Mouse (Mus musculus): ENCODE measurements around the gene Sp6. TPM values are rescaled to one million over a fixed set of nuclear protein-coding genes. Genes with fewer than 3 reads are reported as not detected.

Sp6 gene
- polyA plus RNA-seq, 1 experiment from 2014 or later = 0.04 TPM

GRCm38 (mm10) chr11:97021873-97022484 is 8.8 kb downstream of the Sp6 start:
- ATAC-seq = peak; percentile 72
- WGBS = under 1% methylated on average over 50 of the region's 50 CpGs
- Histone ChIP-seq H3K9ac (ENCODE audit: low read depth, low read length) (peak overlapping the region; percentile 65; the same call in 1 of the 2 replicates), H3K4me2 (replicated peaks; ENCODE audit: low read depth) (peak overlapping the region; percentile 95), H3K27ac (ENCODE audit: low read depth, low read length) (no peak overlapping the region), H3K27me3 (replicated peaks; ENCODE audit: control insufficient read depth, insufficient read depth, low read length) (peaks cover 69% of the 10 kb centered on the region), H3K9me3 (ENCODE audit: control insufficient read depth) (no peaks in the 10 kb centered on the region), H3K36me3 (ENCODE audit: control insufficient read depth, insufficient read depth) (no peaks in the 10 kb centered on the region; the same call in 1 of the 2 replicates), H3K4me3 (ENCODE audit: low read depth, low read length) (peak overlapping the region; percentile 52), H3K4me1 (replicated peaks; ENCODE audit: control insufficient read depth, insufficient read depth, low read length) (peaks cover 23% of the 10 kb centered on the region; the same call in 1 of the 2 replicates)
- TF ChIP-seq CTCF (IDR thresholded peaks at IDR 0.05; ENCODE audit: low read depth) = peak; percentile 75

- H3K27me3 ChIP-seq (replicated peaks; ENCODE audit: control insufficient read depth, insufficient read depth, low read length) = peaks cover 43% of the 10 kb centered on the region
- peaks cover 14% of the 10 kb centered on the region; the same call in 1 of the 2 replicates for H3K4me1 ChIP-seq (replicated peaks; ENCODE audit: control insufficient read depth, insufficient read depth, low read length)
- no peaks in the 10 kb centered on the region; the same call in 1 of the 2 replicates for H3K36me3 ChIP-seq (ENCODE audit: control insufficient read depth, insufficient read depth)
- ATAC-seq = no peak
- 56% methylated on average over 10 of the region's 10 CpGs for WGBS
- no peak overlapping the region for H3K4me2 ChIP-seq (replicated peaks; ENCODE audit: low read depth)
- H3K27ac ChIP-seq (ENCODE audit: low read depth, low read length) = no peak overlapping the region
- H3K9ac ChIP-seq (ENCODE audit: low read depth, low read length) = no peak overlapping the region
- no peaks in the 10 kb centered on the region for H3K9me3 ChIP-seq (ENCODE audit: control insufficient read depth)
- TF ChIP-seq CTCF (IDR thresholded peaks at IDR 0.05; ENCODE audit: low read depth) = no peak
- H3K4me3 ChIP-seq (ENCODE audit: low read depth, low read length) = no peak overlapping the region
Observed at GRCm38 (mm10) chr11:97024977-97025376, 11.8 kb downstream of the Sp6 start.

DNA sequence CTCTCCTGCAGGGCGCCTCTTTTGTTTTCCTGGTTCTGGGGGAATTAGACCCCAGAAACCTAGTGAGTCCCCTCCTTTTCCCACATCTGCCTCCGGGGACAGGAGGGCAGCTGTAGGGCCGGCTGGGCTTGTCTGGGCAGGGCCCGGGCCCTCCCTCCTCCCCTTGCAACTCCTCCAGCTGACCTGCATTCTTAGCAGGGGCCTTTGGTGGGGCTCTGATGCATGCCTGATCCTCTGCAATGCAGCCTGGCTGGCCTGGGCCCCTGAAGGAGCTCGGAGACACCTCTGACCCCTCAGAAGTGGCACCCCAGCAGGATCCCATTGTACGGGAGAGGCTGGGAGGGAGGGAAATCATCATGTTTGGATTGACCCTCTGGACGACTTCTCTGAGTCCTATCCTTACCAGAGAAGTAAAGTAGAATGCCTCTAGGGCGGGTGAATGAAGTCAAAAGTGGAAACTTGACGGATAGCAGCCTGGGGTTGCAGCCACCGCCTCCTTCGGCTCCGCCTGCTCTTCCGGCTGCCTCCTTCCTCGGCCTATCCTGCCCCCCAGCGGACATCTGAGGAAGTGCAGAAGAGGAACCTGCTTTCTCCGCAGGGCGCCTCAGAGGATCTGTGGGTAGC is 12.6 kb downstream of the Sp6 start:
- H3K27me3 ChIP-seq (replicated peaks; ENCODE audit: control insufficient read depth, insufficient read depth, low read length) = peaks cover 37% of the 10 kb centered on the region
- H3K36me3 ChIP-seq (ENCODE audit: control insufficient read depth, insufficient read depth) = no peaks in the 10 kb centered on the region; the same call in 1 of the 2 replicates
- H3K9ac ChIP-seq (ENCODE audit: low read depth, low read length) = peak overlapping the region; percentile 47
- no peaks in the 10 kb centered on the region for H3K9me3 ChIP-seq (ENCODE audit: control insufficient read depth)
- ATAC-seq = peak; percentile 8; the same call in 1 of the 2 replicates
- peak; percentile 98 for TF ChIP-seq CTCF (IDR thresholded peaks at IDR 0.05; ENCODE audit: low read depth)
- WGBS = 9% methylated on average over 17 of the region's 17 CpGs
- peaks cover 15% of the 10 kb centered on the region; the same call in 1 of the 2 replicates for H3K4me1 ChIP-seq (replicated peaks; ENCODE audit: control insufficient read depth, insufficient read depth, low read length)
- 0 out of 2 replicates have a peak overlapping the region, but pooled peaks have one; percentile 3 for H3K27ac ChIP-seq (ENCODE audit: low read depth, low read length)
- H3K4me3 ChIP-seq (ENCODE audit: low read depth, low read length) = peak overlapping the region; percentile 33
- peak overlapping the region; percentile 70 for H3K4me2 ChIP-seq (replicated peaks; ENCODE audit: low read depth)

DNA sequence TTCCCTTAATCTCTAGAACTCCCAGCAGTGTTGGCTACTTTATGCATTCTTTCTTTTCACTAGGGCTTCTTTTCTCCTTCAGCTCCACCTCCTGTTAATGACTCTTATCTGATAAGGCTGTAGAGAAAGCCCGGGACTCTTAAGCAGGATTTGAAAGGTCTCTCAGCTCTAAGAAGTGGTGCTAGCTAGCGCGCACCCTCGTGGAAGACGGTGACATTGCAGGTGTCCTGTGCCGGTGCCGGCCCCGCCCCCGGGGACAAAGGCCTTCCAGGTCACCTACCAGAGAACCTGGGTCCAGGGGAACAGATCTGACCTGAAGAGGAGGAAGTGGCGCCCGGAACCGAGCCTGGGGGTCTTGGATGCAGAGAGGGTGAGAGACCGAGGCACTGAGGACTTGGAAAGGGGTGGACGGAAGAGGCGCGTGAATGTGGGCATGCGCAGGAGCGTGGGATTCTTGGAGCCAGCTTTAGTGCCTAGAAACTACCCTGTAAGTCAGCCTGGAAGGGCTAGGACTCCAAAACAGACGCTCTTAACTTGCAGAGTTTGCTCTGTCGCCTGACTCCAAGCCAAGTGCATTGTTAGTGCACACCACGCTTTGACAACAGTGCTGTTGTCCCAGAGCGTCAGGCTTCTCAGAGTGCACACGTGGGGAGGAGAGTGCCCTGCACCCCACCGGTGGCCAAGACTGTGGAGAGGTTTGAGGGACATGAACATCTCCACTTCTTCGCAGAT is 16.7 kb downstream of the Sp6 start, which contains the start of gene Scrn2:
Gene Scrn2 (plus strand): TSS at position 253 of the 732 bp plus-strand sequence.
- 1% methylated on average over 25 of the region's 25 CpGs for WGBS
- H3K9me3 ChIP-seq (ENCODE audit: control insufficient read depth) = no peaks in the 10 kb centered on the region
- no peaks in the 10 kb centered on the region for H3K27me3 ChIP-seq (replicated peaks; ENCODE audit: control insufficient read depth, insufficient read depth, low read length)
- H3K4me3 ChIP-seq (ENCODE audit: low read depth, low read length) = peak within 1 kb of the TSS; percentile 54
- peak within 1 kb of the TSS; percentile 41 for H3K27ac ChIP-seq (ENCODE audit: low read depth, low read length)
- peak; percentile 75 for ATAC-seq
- peaks cover 9% of the 10 kb centered on the region; the same call in 1 of the 2 replicates for H3K4me1 ChIP-seq (replicated peaks; ENCODE audit: control insufficient read depth, insufficient read depth, low read length)
- H3K36me3 ChIP-seq (ENCODE audit: control insufficient read depth, insufficient read depth) = peaks cover 13% of the 10 kb centered on the region; the same call in 1 of the 2 replicates
- peak within 1 kb of the TSS; percentile 78 for H3K4me2 ChIP-seq (replicated peaks; ENCODE audit: low read depth)
- peak; percentile 93 for TF ChIP-seq CTCF (IDR thresholded peaks at IDR 0.05; ENCODE audit: low read depth)
- H3K9ac ChIP-seq (ENCODE audit: low read depth, low read length) = peak within 1 kb of the TSS; percentile 28

- 15% methylated on average over 15 of the region's 15 CpGs for WGBS
- Histone ChIP-seq H3K4me2 (replicated peaks; ENCODE audit: low read depth) (peak overlapping the region; percentile 78), H3K4me1 (replicated peaks; ENCODE audit: control insufficient read depth, insufficient read depth, low read length) (peaks cover 8% of the 10 kb centered on the region; the same call in 1 of the 2 replicates), H3K9ac (ENCODE audit: low read depth, low read length) (peak overlapping the region; percentile 28), H3K4me3 (ENCODE audit: low read depth, low read length) (peak overlapping the region; percentile 54), H3K27me3 (replicated peaks; ENCODE audit: control insufficient read depth, insufficient read depth, low read length) (no peaks in the 10 kb centered on the region), H3K9me3 (ENCODE audit: control insufficient read depth) (no peaks in the 10 kb centered on the region), H3K36me3 (ENCODE audit: control insufficient read depth, insufficient read depth) (peaks cover 13% of the 10 kb centered on the region; the same call in 1 of the 2 replicates), H3K27ac (ENCODE audit: low read depth, low read length) (no peak overlapping the region)
- ATAC-seq = no peak
- no peak for TF ChIP-seq CTCF (IDR thresholded peaks at IDR 0.05; ENCODE audit: low read depth)
Observed at GRCm38 (mm10) chr11:97030426-97030825, 17.2 kb downstream of the Sp6 start.

- H3K27me3 ChIP-seq (replicated peaks; ENCODE audit: control insufficient read depth, insufficient read depth, low read length) = no peaks in the 10 kb centered on the region
- H3K4me2 ChIP-seq (replicated peaks; ENCODE audit: low read depth) = no peak overlapping the region
- 79% methylated on average over 12 of the region's 12 CpGs for WGBS
- H3K4me3 ChIP-seq (ENCODE audit: low read depth, low read length) = no peak overlapping the region
- no peak overlapping the region for H3K27ac ChIP-seq (ENCODE audit: low read depth, low read length)
- H3K9me3 ChIP-seq (ENCODE audit: control insufficient read depth) = no peaks in the 10 kb centered on the region
- H3K9ac ChIP-seq (ENCODE audit: low read depth, low read length) = no peak overlapping the region
- no peak for ATAC-seq
- peaks cover 13% of the 10 kb centered on the region; the same call in 1 of the 2 replicates for H3K36me3 ChIP-seq (ENCODE audit: control insufficient read depth, insufficient read depth)
- TF ChIP-seq CTCF (IDR thresholded peaks at IDR 0.05; ENCODE audit: low read depth) = no peak
- H3K4me1 ChIP-seq (replicated peaks; ENCODE audit: control insufficient read depth, insufficient read depth, low read length) = peaks cover 2% of the 10 kb centered on the region; the same call in 1 of the 2 replicates
Observed at GRCm38 (mm10) chr11:97031977-97032376, 18.8 kb downstream of the Sp6 start.
